Mouse (Mus musculus) cerebellum, adult 2 months (tissue): ENCODE results near the gene Dpt.

Experiments
- CTCF ChIP-seq: fragments of 200-500 bp; IDR thresholded peaks from 2 replicates; pipeline ENCODE4 v1.5.1; 2011; ENCODE audit warnings: low read depth, mild to moderate bottlenecking, control low read depth, low read length, moderate library complexity, borderline replicate concordance; ENCODE audit not compliant: insufficient read depth
- POLR2A ChIP-seq: fragments of 200-500 bp; IDR thresholded peaks from 2 replicates; pipeline ENCODE4 v1.6.1; 2011; ENCODE audit warnings: low read length, control low read depth, borderline replicate concordance; ENCODE audit not compliant: insufficient read depth

DNA sequence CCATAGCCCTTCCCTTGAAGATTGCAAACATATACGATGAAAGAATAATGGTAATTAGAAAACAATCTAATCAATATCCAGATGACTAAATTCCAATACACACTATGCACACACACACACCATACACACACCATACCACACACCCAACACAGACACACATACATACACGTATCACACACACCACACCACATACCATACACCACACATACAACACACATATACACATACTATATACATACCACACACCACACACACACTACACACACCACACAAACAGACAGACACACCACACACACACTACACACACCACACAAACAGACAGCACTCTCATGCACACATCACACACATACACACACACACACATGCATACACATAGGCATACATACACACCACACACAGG is 64.3 kb downstream of the Dpt start:
- TF ChIP-seq CTCF: no peak
- TF ChIP-seq POLR2A: no peak
